ENCODE assay signal across 30 mouse cellular contexts in the genomic region with DNA sequence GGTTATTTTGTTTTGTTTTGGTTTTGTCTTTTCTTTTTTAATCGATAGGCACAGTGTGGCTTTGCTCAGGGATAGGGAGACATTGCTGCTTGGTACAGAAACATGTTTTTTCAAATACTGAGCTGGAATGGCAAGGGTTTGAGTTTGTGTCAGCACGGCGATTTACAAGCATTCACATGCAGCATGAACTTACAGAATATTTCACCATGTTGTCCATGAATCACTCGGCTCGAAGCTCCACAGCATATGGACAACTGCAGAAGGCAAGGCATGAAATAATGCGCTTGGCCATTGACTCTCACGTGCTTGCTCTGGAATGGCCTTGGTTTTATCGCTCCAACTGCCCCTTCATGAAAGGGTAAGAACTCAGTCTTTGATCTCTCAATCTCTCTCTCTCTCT.
DNase-seq lines count a peak whose midpoint lies in the region; ATAC-seq and TF ChIP-seq lines count a peak whose summit lies in the region.
"Had no signal": no experiment of that assay in that cellular context is flagged by ENCODE, and none has a peak within 500 bp of the region (broad histone marks: within the 10 kb centered on the region; RNA-seq: fewer than 3 reads in every experiment).

No protein-coding gene starts in this region.

- no peak for TF ChIP-seq EP300 in liver, postnatal 0 days (IDR thresholded peaks at IDR 0.05; ENCODE audit: low read depth)

- H3K4me3 ChIP-seq in limb, embryonic 11.5 days (ENCODE audit: low read depth, low read length): no peak overlapping the region
- no peak overlapping the region for H3K4me3 ChIP-seq in limb, embryonic 10.5 days
- no peak overlapping the region for H3K4me3 ChIP-seq in lung, embryonic 14.5 days (ENCODE audit: low read depth, low read length)
- no peak overlapping the region for H3K4me3 ChIP-seq in liver, postnatal 0 days (ENCODE audit: low read depth, low read length)
- H3K4me3 ChIP-seq: embryonic facial prominence, embryonic 10.5 days; embryonic facial prominence, embryonic 13.5 days; erythroblast, embryonic 14.5 days; forebrain, embryonic 13.5 days; gastrocnemius, adult 2 months; hindbrain, embryonic 10.5 days; hindbrain, embryonic 13.5 days had no signal

- no peak for TF ChIP-seq CTCF in lung, embryonic 14.5 days (IDR thresholded peaks at IDR 0.05; ENCODE audit: low read depth)
- TF ChIP-seq CTCF in liver, postnatal 0 days (IDR thresholded peaks at IDR 0.05; ENCODE audit: low read depth): no peak

- H3K27me3 ChIP-seq in limb, embryonic 11.5 days (ENCODE audit: control insufficient read depth, insufficient read depth, low read length): no peaks in the 10 kb centered on the region
- peaks cover 16% of the 10 kb centered on the region for H3K27me3 ChIP-seq in limb, embryonic 10.5 days (ENCODE audit: low read depth, poor library complexity, severe bottlenecking)
- no peaks in the 10 kb centered on the region for H3K27me3 ChIP-seq in lung, embryonic 14.5 days (ENCODE audit: insufficient read depth, low read length)
- H3K27me3 ChIP-seq in liver, postnatal 0 days (ENCODE audit: insufficient read depth, low read length): no peaks in the 10 kb centered on the region
- H3K27me3 ChIP-seq: CH12.LX; heart, embryonic 13.5 days; hindbrain, embryonic 13.5 days had no signal

- no peak overlapping the region for H3K4me2 ChIP-seq in limb, embryonic 11.5 days (ENCODE audit: low read depth, severe bottlenecking)
- H3K4me2 ChIP-seq in lung, embryonic 14.5 days: no peak overlapping the region
- no peak overlapping the region for H3K4me2 ChIP-seq in liver, postnatal 0 days (ENCODE audit: low read depth, low read length)
- H3K4me2 ChIP-seq: embryonic facial prominence, embryonic 13.5 days; forebrain, embryonic 13.5 days; hindbrain, embryonic 13.5 days had no signal

- peak; percentile 57 for DNase-seq in heart, adult 11 months
- DNase-seq in heart, postnatal 36 days: no peak
- DNase-seq in limb, embryonic 11.5 days (ENCODE audit: low spot score): peak; percentile 26
- no peak for DNase-seq in limb, embryonic 10.5 days (ENCODE audit: low spot score)
- DNase-seq in lung, embryonic 14.5 days: no peak
- DNase-seq in lung, postnatal 10 days: no peak
- DNase-seq in liver, postnatal 0 days: peak; percentile 8
- no peak for DNase-seq in right cerebral cortex, postnatal 4 days
- DNase-seq: adrenal gland, adult 2 months; adrenal gland, postnatal 14 days; B cell, adult 2 months; cerebellum, adult 11 months; cerebellum, adult 2 months; cerebellum, adult 9-11 months; cerebellum, postnatal 36 days; embryo, embryonic 11 days; forebrain, postnatal 0 days; gastrocnemius, adult 2 months; gastrocnemius, postnatal 14 days; heart, adult 18-20 months; heart, postnatal 14 days had no signal

- H3K36me3 ChIP-seq in limb, embryonic 11.5 days (ENCODE audit: control insufficient read depth, insufficient read depth, low read length): no peaks in the 10 kb centered on the region
- H3K36me3 ChIP-seq in limb, embryonic 10.5 days: no peaks in the 10 kb centered on the region
- no peaks in the 10 kb centered on the region for H3K36me3 ChIP-seq in lung, embryonic 14.5 days (ENCODE audit: insufficient read depth)
- no peaks in the 10 kb centered on the region for H3K36me3 ChIP-seq in liver, postnatal 0 days (replicated peaks; ENCODE audit: insufficient read depth, low read length)
- H3K36me3 ChIP-seq: embryonic facial prominence, embryonic 10.5 days; embryonic facial prominence, embryonic 13.5 days; G1E; hindbrain, embryonic 10.5 days; hindbrain, embryonic 13.5 days had no signal

- 0 out of 2 replicates have a peak, but pooled peaks cover 4% of the 10 kb centered on the region for H3K4me1 ChIP-seq in limb, embryonic 11.5 days (ENCODE audit: control insufficient read depth, insufficient read depth, low read length)
- peaks cover 43% of the 10 kb centered on the region for H3K4me1 ChIP-seq in limb, embryonic 10.5 days
- peaks cover 4% of the 10 kb centered on the region; the same call in 1 of the 2 replicates for H3K4me1 ChIP-seq in lung, embryonic 14.5 days (ENCODE audit: insufficient read depth)
- 0 out of 2 replicates have a peak, but pooled peaks cover 5% of the 10 kb centered on the region for H3K4me1 ChIP-seq in liver, postnatal 0 days (ENCODE audit: insufficient read depth)
- H3K4me1 ChIP-seq: forebrain, embryonic 13.5 days; hindbrain, embryonic 10.5 days; hindbrain, embryonic 13.5 days had no signal

- H3K27ac ChIP-seq in limb, embryonic 11.5 days (replicated peaks; ENCODE audit: low read depth, low read length): no peak overlapping the region
- H3K27ac ChIP-seq in limb, embryonic 10.5 days: no peak overlapping the region
- peak overlapping the region; percentile 36; the same call in 1 of the 2 replicates for H3K27ac ChIP-seq in lung, embryonic 14.5 days (ENCODE audit: low read depth)
- no peak overlapping the region for H3K27ac ChIP-seq in liver, postnatal 0 days (ENCODE audit: low read depth)
- H3K27ac ChIP-seq: embryonic facial prominence, embryonic 10.5 days; embryonic facial prominence, embryonic 13.5 days; forebrain, embryonic 13.5 days; gastrocnemius, adult 2 months; heart, embryonic 13.5 days; hindbrain, embryonic 10.5 days; hindbrain, embryonic 13.5 days had no signal

- intact Hi-C loops in heart, postnatal 36 days (cut with DNase I): no loop called here

- no peak for ATAC-seq in limb, embryonic 11.5 days (ENCODE audit: insufficient number of reproducible peaks, low FRiP score, low TSS enrichment, low read depth)
- no peak for ATAC-seq in lung, embryonic 14.5 days (ENCODE audit: insufficient read depth)
- ATAC-seq in liver, postnatal 0 days: no peak
- ATAC-seq: forebrain, embryonic 13.5 days; forebrain, postnatal 0 days had no signal

- H3K9ac ChIP-seq in limb, embryonic 11.5 days (ENCODE audit: low read length): no peak overlapping the region
- no peak overlapping the region for H3K9ac ChIP-seq in lung, embryonic 14.5 days
- H3K9ac ChIP-seq in liver, postnatal 0 days (replicated peaks): no peak overlapping the region
- H3K9ac ChIP-seq: embryonic facial prominence, embryonic 13.5 days; forebrain, embryonic 13.5 days; forebrain, postnatal 0 days; heart, embryonic 13.5 days; hindbrain, embryonic 13.5 days had no signal

- no peaks in the 10 kb centered on the region for H3K9me3 ChIP-seq in limb, embryonic 11.5 days (ENCODE audit: control insufficient read depth, low read length)
- no peaks in the 10 kb centered on the region for H3K9me3 ChIP-seq in limb, embryonic 10.5 days (replicated peaks)
- no peaks in the 10 kb centered on the region for H3K9me3 ChIP-seq in lung, embryonic 14.5 days (ENCODE audit: low read depth, low read length)
- no peaks in the 10 kb centered on the region for H3K9me3 ChIP-seq in liver, postnatal 0 days (ENCODE audit: low read length)
- H3K9me3 ChIP-seq: embryonic facial prominence, embryonic 13.5 days; forebrain, embryonic 13.5 days; heart, embryonic 13.5 days; hindbrain, embryonic 10.5 days; hindbrain, embryonic 13.5 days had no signal

- WGBS in limb, embryonic 11.5 days: 63% methylated on average over 8 of the region's 8 CpGs
- 69% methylated on average over 8 of the region's 8 CpGs for WGBS in limb, embryonic 10.5 days
- WGBS in lung, embryonic 14.5 days: 52% methylated on average over 8 of the region's 8 CpGs
- 81% methylated on average over 8 of the region's 8 CpGs for WGBS in liver, postnatal 0 days (ENCODE audit: insufficient replicate concordance)

Comparison
In these comparisons a context has a peak if more than half of its experiments do, and no peak if none do; other contexts are left out.
1. DNase-seq: peak in heart, adult 11 months (single experiment), limb, embryonic 11.5 days (single experiment) and liver, postnatal 0 days (single experiment); none in heart, postnatal 36 days (0 of 2), limb, embryonic 10.5 days (single experiment), lung, embryonic 14.5 days (single experiment), lung, postnatal 10 days (single experiment) and right cerebral cortex, postnatal 4 days (single experiment).